Mouse (Mus musculus): ENCODE measurements around the gene Cul7.

Gene Cul7

DNA sequence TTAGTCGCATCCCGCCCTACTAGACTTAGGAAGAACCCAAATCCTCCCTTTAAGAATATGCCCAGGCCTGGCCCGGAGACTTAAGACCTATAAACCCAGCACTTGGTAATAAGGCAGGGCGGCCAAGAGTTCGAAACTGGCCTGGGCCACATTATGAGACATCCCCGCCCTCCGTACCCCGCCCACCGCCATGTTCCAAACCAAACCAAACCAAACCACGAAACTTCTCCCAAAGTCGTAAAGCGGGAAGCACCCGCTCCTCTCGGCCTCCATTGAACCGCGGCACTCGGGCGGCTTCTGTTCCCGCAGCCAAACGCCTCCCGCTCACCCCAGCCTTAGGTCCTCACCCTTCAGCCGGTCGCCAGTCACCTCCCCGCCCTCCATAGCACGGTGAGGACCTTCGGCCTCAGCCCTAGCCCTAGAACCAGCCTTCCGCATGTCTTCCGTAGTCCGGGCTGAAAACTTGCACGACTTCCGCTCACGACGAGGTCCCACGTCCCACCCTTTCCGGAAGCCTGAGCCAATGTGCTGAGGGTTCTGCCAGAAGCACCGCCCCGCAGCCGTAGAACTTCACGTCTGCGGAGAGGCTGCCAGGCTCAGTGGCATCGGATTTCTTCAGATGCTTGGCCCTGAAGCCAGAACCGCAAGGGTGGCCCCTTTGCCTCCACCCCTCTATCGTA is 23.9 kb downstream of the Cul7 start, which contains the start of gene Rrp36:
Rrp36 (minus strand) TSS at position 503 of the 680 bp plus-strand sequence.
- peak; percentile 87 for DNase-seq (ENCODE audit: low spot score)

DNA sequence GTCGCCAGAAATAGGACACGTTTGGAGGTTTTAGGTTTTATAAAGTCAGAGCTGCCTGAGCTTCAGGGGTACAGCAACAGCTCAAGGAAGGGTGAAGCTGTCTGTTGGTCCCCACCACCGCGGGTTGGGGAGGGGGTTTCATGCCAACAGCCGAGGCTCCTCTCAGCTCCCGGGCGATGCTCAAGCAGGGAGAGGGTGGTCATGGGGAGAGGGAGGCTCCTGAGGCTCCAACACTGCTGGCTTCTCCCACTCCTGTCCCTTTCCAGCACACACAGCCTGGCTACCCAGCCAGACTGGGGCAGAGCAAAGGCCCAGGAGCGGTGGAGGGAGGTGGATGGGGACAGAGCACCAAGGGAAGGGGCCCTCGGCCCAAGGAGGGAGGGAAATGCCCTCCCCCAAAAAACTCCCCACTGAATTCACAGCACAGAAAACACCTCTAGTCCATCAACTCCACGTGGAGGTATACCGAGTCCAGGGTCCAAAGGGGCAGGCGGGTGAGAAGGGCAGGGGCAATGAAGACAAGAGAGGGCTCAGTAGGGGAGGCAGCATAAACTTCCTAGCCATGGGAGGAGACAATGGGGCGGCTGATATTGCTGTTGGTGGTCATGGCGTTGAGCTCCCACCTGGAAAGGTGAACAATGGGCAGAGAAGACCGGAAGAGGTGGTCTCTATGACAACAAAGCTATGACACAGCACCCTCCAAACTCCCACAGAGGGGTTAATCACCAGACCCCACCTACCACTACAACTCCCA is 24.6 kb downstream of the Cul7 start:
- no peak for DNase-seq (ENCODE audit: low spot score)

DNA sequence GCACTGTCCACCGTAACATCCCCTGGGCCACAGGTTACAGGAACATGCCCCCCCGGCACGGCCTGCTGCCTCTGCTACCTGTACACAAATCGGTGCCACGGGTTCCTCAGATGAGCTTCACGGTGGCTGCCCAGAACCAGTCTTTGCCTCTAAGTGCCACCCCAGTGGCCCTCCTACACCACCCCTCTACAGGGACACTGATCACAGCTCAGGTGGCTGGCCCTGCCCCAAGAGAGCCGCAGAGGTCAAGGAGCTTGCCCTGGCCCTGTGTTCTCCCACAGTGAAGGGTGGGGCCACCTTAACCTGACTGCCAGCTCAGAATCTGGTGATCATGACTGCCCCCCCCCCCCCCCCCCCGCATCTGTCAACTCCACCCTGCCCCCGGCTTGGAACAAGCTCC is 28.3 kb downstream of the Cul7 start, which contains the start of gene Mea1:
Mea1 (plus strand) TSS at position 378 of the 400 bp plus-strand sequence.
- no peak for DNase-seq (ENCODE audit: low spot score)

GRCm38 (mm10) chr17:46678911-46679310 is 28.8 kb downstream of the Cul7 start:
- no peak for DNase-seq (ENCODE audit: low spot score)

- no peak for DNase-seq (ENCODE audit: low spot score)
Observed at GRCm38 (mm10) chr17:46679843-46680759, 30.0 kb downstream of the Cul7 start.

- DNase-seq (ENCODE audit: low spot score), result peak; percentile 97
Observed at GRCm38 (mm10) chr17:46680760-46681373, 30.7 kb downstream of the Cul7 start, which contains the start of gene Klhdc3. Gene Klhdc3, minus strand, starts transcription at chr17:46680914.

DNA sequence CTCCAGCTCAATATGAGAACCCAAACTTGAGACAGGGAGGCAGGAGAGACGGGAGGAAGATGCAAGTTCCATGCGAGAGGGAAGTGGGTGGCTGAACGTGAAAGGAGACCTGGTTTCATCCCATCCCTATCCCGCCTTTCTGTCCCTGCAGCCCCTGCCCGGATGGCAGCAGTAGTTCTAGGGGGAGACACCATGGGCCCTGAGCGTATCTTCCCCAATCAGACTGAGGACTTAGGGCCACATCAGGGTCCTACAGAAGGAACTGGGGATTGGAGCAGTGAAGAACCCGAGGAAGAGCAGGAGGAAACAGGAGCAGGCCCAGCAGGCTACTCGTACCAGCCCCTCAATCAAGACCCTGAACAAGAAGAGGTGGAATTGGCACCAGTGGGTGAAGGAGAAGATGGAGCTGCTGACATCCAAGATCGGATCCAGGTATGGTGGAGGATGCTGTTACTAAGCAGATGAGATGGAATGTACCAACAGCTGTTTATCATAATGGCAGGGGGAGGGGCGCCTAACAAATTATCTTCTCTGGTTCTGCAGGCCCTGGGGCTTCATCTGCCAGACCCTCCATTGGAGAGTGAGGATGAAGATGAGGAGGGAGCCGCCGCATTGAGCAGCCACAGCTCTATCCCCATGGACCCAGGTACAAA is 31.5 kb downstream of the Cul7 start:
- DNase-seq (ENCODE audit: low spot score), result no peak

GRCm38 (mm10) chr17:46682654-46683389 is 32.7 kb downstream of the Cul7 start:
- no peak for DNase-seq (ENCODE audit: low spot score)

DNA sequence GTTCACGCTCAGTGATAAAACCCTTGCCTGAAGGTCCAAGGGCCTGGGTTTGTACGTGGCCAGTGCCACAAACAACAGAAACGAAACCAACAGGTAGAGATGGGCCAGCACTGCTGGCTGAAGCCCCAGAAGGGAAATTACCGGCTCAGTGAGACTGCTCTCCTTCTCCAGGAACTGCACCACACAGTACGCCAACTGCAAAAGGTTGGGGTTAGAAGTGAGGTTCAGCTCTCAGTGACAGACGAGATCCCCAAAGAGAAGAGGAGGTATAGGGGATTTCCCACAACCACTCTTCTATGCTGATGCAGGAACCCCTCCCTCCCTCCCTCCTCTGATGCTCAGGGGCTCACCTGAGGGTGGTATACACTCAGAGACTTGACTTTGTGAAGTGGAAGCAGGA is 35.8 kb downstream of the Cul7 start:
- DNase-seq (ENCODE audit: low spot score), result no peak

GRCm38 (mm10) chr17:46690665-46691064 is 40.5 kb downstream of the Cul7 start:
- no peak for DNase-seq (ENCODE audit: low spot score)

GRCm38 (mm10) chr17:46691390-46691789 is 41.3 kb downstream of the Cul7 start:
- no peak for DNase-seq (ENCODE audit: low spot score)

- DNase-seq (ENCODE audit: low spot score), result no peak
Observed at GRCm38 (mm10) chr17:46694517-46695063, 44.5 kb downstream of the Cul7 start.

- no peak for DNase-seq (ENCODE audit: low spot score)
Observed at GRCm38 (mm10) chr17:46698515-46698914, 48.4 kb downstream of the Cul7 start.

DNA sequence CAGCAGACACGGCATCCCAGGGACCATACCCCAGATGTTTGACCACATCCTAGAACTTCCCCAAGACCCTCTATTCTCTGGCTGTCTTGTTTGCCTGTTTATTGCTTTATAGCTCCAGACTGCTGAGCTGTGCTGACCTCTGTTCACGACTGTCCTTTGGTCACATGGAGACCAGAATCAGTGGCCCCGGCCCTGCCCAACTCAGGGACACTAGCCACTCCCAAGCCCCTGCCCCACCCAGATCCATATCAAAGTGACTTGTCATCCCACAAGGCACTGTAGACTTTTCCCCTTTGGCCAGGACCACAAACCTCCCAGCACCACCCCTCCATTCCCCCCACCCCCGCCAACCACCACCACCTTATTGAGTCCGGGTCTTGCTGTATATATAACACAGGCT is 49.1 kb downstream of the Cul7 start:
- no peak for DNase-seq (ENCODE audit: low spot score)

- DNase-seq (ENCODE audit: low spot score), result no peak
Observed at GRCm38 (mm10) chr17:46699912-46700311, 49.8 kb downstream of the Cul7 start.

DNA sequence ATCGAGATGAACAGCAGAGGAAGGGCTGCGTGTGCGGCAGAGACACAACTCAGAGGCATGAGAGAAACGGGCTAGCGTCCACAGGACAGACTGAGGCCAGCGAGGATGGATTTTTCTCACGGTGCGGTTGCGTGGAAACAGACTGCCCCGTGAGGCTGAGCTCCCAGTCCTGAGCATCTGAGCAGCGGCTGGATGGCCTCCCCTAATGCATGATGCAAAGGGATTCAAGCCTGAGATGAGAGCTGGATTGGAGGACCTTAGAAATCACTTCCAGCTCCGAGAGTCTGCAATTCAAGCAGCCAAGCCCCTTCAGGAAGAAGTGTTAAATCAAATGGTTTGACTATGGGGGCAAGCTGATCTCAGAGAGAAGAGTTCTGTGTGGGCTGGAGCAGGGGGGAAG is 51.4 kb downstream of the Cul7 start:
- no peak for DNase-seq (ENCODE audit: low spot score)

GRCm38 (mm10) chr17:46702100-46702499 is 52.0 kb downstream of the Cul7 start:
- DNase-seq (ENCODE audit: low spot score), result no peak

DNA sequence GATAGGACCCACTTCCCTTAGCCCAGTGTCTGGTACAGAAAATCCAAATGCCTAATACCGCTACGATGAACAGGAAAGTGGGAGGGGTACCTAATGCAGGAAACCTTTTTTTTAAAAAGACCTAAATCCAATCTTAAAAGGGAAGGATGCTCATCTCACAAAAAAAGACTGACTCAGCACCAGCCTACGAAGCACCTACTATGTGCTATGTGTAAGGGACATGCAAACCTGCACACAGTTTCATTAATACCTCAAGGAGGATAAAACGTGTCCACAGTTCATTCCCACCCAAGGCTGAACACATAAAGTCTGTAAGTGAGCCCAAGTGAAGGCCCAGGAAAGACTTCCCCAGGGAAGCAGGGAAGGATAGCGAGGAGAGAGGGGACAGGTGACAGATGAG is 52.4 kb downstream of the Cul7 start:
- DNase-seq (ENCODE audit: low spot score), result no peak

DNA sequence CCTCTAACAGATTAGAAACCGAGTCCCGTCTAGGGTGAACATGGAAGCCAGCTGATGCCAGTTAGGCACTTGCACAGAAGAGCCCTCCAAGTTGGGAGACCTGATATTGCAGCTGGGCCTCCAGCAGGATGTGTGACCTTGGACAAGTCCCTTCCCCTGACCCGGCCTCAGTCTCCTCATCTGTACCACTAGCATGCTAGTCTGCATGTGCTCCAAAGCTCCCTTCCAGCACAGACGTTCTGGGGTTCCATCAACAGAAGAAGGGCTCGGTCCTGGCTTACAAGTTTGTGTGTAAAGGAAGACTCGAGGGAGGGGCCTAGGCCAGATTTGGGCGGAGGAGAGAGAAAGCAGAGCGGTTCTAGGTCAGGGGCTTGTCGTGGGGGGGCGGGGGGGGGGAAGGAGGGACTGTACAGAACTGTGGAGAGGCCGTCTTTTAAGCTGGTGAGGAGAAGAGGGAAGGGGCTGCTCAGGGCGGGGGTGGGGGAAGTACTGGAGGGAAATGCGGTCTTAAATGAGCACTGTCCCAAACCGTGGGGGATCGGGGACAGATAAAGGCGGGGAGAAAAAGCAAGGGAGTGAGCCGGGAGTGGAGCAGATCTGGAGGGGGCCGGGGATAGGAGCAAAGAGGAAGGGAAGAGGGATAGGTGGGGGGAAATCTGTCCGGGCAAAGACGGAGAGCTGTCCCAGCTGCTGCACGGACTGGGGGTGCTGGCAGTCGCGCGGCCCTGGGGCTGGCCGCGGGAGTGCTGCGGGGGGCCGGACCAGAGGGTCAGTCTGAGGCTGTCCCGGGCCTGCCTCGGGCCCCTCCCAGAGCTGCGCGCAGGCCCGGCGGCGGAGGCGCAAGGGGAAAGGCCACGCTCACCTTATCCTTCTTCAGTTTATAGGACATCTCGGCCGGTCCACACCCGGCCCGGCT is 54.1 kb downstream of the Cul7 start:
- DNase-seq (ENCODE audit: low spot score), result no peak
